Mouse (Mus musculus) layer of hippocampus, adult 2 months (tissue): ENCODE measurements around the gene Slc39a2. TPM values are rescaled to one million over a fixed set of nuclear protein-coding genes. Genes with fewer than 3 reads are reported as not detected.
"Not testable (repeated sequence)": the region's sequence is repeated elsewhere in the genome, so short reads cannot be mapped to it uniquely, and the experiment has no call there.

Experiments used
- DNase-seq, 2 experiments: peaks; one replicate each; pipeline ENCODE4 v3.0.0; 2022; ENCODE audit warnings: low spot score in 2 of 2
- H3K27ac ChIP-seq: fragments of 200-600 bp; 2 replicates; pipeline ENCODE4 v1.8.1; 2022
- H3K4me3 ChIP-seq: fragments of 200-600 bp; 2 replicates; pipeline ENCODE4 v1.8.1; 2022; ENCODE audit warnings: mild to moderate bottlenecking
- CTCF ChIP-seq: fragments of 200-600 bp; conservative IDR thresholded peaks from 2 replicates; pipeline ENCODE4 v1.8.1; 2022; ENCODE audit warnings: antibody characterized with exemption, mild to moderate bottlenecking, moderate library complexity
- long read RNA-seq, 2 experiments: library from polyadenylated mRNA; stranded (forward); transcript quantifications; one replicate each; pipeline ENCODE4 v2.0.0; 2021; ENCODE audit warnings: borderline mapping rate in 2 of 2
- total RNA-seq, 2 experiments: library from RNA; stranded (reverse); gene quantifications; 2 replicates each; pipeline ENCODE4 v1.2.3; 2021

The Slc39a2 gene
- total RNA-seq = 10 to 100 TPM in 1 of 2 experiments, 1 to 10 TPM in 1; 8.2 to 10.1 TPM
- long read RNA-seq, experiment 1, partial matches to known transcripts = 1 of 2 reads
- long read RNA-seq, experiment 1, other reads (novel, unspliced or antisense) = 0 of 2 reads
- long read RNA-seq, experiment 2, partial matches to known transcripts = 1 of 2 reads
- long read RNA-seq, experiment 2, other reads (novel, unspliced or antisense) = 1 of 2 reads

- Histone ChIP-seq H3K27ac (no peak within 1 kb of the TSS), H3K4me3 (no peak within 1 kb of the TSS)
- no peak for TF ChIP-seq CTCF
- DNase-seq = no peak
These were observed at the start of gene Slc39a2 for GRCm38 (mm10) chr14:51892191-51892939. TSS of gene Slc39a2 (plus strand) at chr14:51892889.

DNA sequence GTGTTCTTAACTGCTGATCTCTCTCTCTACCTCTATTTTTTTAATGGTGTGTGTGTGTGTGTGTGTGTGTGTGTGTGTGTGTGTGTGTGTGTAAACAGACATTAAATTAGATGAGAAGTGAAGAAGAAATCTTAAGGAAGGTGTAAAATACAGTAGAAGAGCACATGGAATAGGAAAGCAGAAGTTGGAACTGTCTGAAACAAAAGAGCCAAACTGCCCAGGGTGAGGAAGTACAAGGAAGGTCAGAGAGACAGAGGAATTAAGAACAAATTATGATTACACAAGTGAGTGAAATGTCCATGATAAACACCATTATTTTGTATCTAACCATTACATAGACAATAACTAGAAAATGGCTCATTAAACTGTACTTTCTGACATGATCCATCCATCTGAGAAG lies 48.8 kb upstream of the Slc39a2 start:
- DNase-seq = no peak
- TF ChIP-seq CTCF = no peak
- Histone ChIP-seq H3K4me3 (no peak overlapping the region), H3K27ac (no peak overlapping the region)

DNA sequence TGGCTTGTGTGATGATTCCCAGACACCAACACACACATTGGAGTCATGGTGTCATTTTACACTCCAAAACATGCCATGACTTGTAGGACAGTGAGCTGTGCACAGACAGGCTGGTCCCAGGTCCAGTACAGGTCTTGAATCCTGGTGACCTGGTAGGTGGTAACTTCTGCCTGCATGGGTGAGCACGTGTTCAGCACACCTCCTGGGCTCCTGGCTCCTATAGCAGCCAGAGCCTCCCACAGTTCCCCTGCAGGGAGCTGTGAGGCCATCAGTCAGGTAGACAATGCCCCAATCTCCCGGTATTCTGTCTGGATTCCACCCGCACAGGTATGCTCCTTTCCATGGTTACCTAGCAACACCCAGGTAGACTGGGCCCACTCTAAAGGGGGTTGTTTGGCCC lies 46.1 kb upstream of the Slc39a2 start:
- Histone ChIP-seq H3K4me3 (no peak overlapping the region), H3K27ac (no peak overlapping the region)
- DNase-seq = no peak
- no peak for TF ChIP-seq CTCF

GRCm38 (mm10) chr14:51851006-51851405 lies 41.7 kb upstream of the Slc39a2 start:
- TF ChIP-seq CTCF = peak; percentile 59
- not testable (repeated sequence) for H3K4me3 ChIP-seq, H3K27ac ChIP-seq, DNase-seq

DNA sequence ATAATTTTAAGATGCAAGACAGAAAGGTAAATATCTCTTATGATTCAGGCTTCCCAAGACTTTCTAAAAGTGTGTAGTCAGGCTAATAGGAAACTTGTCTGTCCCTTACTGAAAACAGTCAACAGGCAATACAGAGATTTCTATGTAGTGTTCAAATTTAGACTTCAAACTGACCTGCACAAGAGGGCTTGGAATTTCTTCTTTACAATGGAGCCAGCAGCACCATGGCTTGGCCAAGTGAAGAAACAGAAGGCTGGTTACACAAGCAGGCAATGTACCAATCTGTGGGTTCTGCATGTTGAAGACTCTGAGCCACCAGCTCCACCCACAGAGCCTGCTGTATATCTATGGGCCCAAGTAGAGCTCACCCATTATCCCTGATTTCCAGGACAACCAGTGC lies 39.3 kb upstream of the Slc39a2 start, which contains the start of gene Ear6:
Gene Ear6, plus strand, starts transcription at position 301 of the 400 bp plus-strand sequence.
- H3K4me3 ChIP-seq = no peak within 1 kb of the TSS
- TF ChIP-seq CTCF = no peak
- no peak within 1 kb of the TSS for H3K27ac ChIP-seq
- no peak for DNase-seq

- not testable (repeated sequence) for DNase-seq, H3K4me3 ChIP-seq, H3K27ac ChIP-seq
These were observed 37.4 kb upstream of the Slc39a2 start for GRCm38 (mm10) chr14:51855280-51855679.

- not testable (repeated sequence) for H3K4me3 ChIP-seq, H3K27ac ChIP-seq, DNase-seq
- TF ChIP-seq CTCF = peak; percentile 67
These were observed 29.1 kb upstream of the Slc39a2 start for GRCm38 (mm10) chr14:51863603-51864002.

GRCm38 (mm10) chr14:51870756-51871155 lies 21.9 kb upstream of the Slc39a2 start:
- no peak for TF ChIP-seq CTCF
- DNase-seq = no peak
- no peak overlapping the region for H3K4me3 ChIP-seq
- H3K27ac ChIP-seq = no peak overlapping the region

- Histone ChIP-seq H3K27ac (no peak overlapping the region), H3K4me3 (no peak overlapping the region)
- no peak for TF ChIP-seq CTCF
- no peak for DNase-seq
These were observed 20.9 kb upstream of the Slc39a2 start for GRCm38 (mm10) chr14:51871741-51872140.

DNA sequence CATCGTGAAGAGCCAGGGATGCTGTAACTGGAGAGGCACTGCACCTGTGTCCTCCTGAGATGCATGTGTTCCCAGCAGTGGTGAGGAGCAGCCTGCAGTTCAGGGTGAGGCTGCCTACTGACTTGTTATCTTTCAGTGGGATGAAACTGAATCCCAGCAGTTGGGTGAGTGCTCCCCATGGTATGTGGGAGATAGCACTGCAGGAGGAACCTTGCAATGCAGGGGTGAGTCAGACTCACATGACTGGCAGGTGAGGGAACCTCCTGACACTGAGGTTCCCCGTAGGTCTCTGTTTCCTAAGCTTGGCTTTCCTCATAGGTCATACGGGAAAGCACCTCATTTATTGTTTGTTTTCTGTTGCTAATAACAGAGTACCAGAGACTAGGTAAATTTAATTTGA lies 15.2 kb upstream of the Slc39a2 start:
- Histone ChIP-seq H3K27ac (no peak overlapping the region), H3K4me3 (no peak overlapping the region)
- DNase-seq = no peak
- no peak for TF ChIP-seq CTCF

DNA sequence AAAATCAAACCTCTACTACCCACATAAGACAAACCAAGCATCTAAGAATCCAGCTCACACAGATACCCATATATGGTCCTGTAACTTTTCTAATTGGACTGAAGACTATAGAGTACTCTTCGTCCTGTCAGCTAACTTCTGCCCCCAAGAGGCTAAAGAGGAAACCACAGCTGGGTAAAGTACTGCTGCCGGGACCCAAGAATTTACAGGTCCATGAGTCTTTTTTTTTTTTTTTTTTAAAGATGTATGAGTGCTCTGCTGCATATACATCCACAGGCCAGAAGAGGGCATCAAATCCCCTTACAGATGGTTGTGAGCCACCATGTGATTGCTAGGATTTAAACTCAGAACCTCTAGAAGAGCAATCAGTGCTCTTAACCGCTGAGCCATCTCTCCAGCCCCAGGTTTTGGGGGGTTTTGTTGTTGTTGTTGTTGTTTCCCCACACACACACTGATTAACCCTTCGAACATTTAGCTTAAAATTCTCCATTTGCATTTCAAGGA lies 9.1 kb upstream of the Slc39a2 start:
- 0 out of 2 replicates have a peak overlapping the region, but pooled peaks have one; percentile 59 for H3K27ac ChIP-seq
- peak; percentile 81 for TF ChIP-seq CTCF
- peak; percentile 52 to 55 for DNase-seq
- peak overlapping the region; percentile 69 for H3K4me3 ChIP-seq

DNA sequence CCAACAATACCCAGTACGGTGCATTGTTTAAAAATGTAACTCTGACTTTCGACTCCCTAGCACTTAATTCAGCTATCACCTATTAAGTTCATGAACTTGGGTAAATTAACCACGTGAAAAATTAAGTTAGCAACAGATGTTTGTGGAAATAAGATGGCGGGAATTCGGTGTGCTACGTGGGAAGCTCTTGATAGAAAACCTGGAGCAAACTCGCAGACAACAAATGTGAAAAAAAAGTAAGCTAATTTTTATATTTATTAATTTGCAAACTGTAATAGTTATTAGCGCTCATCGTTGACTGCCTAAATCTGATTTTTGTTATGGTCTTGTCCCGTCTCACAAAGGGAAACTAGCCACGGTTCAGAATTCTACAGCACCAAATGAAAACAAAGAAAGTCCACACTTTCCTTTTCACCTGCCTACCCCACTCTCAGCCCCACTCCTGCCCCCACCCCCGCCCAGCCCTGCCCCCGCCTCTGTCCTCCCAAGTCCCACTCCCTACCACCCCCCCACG lies 8.6 kb upstream of the Slc39a2 start:
- no peak for DNase-seq
- peak overlapping the region; percentile 59; the same call in 1 of the 2 replicates for H3K27ac ChIP-seq
- peak overlapping the region; percentile 69 for H3K4me3 ChIP-seq
- TF ChIP-seq CTCF = no peak

- peak; percentile 89 to 95 for DNase-seq
- TF ChIP-seq CTCF = peak; percentile 44
- Histone ChIP-seq H3K27ac (peak within 1 kb of the TSS; percentile 79), H3K4me3 (peak within 1 kb of the TSS; percentile 69)
These were observed 7.9 kb upstream of the Slc39a2 start, which contains the start of gene Mettl17 for GRCm38 (mm10) chr14:51884598-51885331. TSS of gene Mettl17 (plus strand) at chr14:51884842.
